In genomic region chrX:107217577-107218090, GRCm38 (mm10) we compare ENCODE assay signal across 25 mouse cellular contexts. TPM values are rescaled to one million over a fixed set of nuclear protein-coding genes. Genes with fewer than 3 reads are reported as not detected.
A peak's percentile ranks its signal among the peaks of the same experiment; 100 is the strongest.
DNase-seq lines count a peak whose midpoint lies in the region; ATAC-seq lines count a peak whose summit lies in the region.
"Had no signal": no experiment of that assay in that cellular context is flagged by ENCODE, and none has a peak within 500 bp of the region (broad histone marks: within the 10 kb centered on the region; RNA-seq: fewer than 3 reads in every experiment).

No protein-coding gene starts in this region.

- 90% methylated on average over 2 of the region's 2 CpGs for WGBS in forebrain, embryonic 16.5 days

- no peak overlapping the region for H3K9ac ChIP-seq in forebrain, embryonic 16.5 days (replicated peaks; ENCODE audit: low read depth, low read length)
- H3K9ac ChIP-seq: embryonic facial prominence, embryonic 15.5 days; hindbrain, embryonic 14.5 days had no signal

- H3K27ac ChIP-seq in forebrain, embryonic 16.5 days (ENCODE audit: low read length): no peak overlapping the region
- H3K27ac ChIP-seq: embryonic facial prominence, embryonic 15.5 days; forebrain, embryonic 10.5 days; heart, embryonic 10.5 days; hindbrain, embryonic 10.5 days; hindbrain, embryonic 14.5 days had no signal

- H3K27me3 ChIP-seq in splenic B cell, adult 2 months (ENCODE audit: control insufficient read depth, insufficient read depth, low read length, poor library complexity, severe bottlenecking): no peaks in the 10 kb centered on the region
- H3K27me3 ChIP-seq in forebrain, embryonic 16.5 days (replicated peaks; ENCODE audit: control insufficient read depth, insufficient read depth, low read length): no peaks in the 10 kb centered on the region
- H3K27me3 ChIP-seq: embryonic facial prominence, embryonic 15.5 days had no signal

- H3K4me2 ChIP-seq in forebrain, embryonic 16.5 days (ENCODE audit: low read length): no peak overlapping the region
- H3K4me2 ChIP-seq: embryonic facial prominence, embryonic 15.5 days; hindbrain, embryonic 14.5 days had no signal

- no peak overlapping the region for H3K4me3 ChIP-seq in forebrain, embryonic 16.5 days (replicated peaks; ENCODE audit: low read length)
- H3K4me3 ChIP-seq: embryonic facial prominence, embryonic 15.5 days; erythroblast, embryonic 14.5 days; forebrain, embryonic 10.5 days; heart, embryonic 10.5 days; hindbrain, embryonic 10.5 days had no signal

- peak; percentile 94 for ATAC-seq in inflammation-experienced regulatory T-cells, adult 6 months
- no peak for ATAC-seq in forebrain, embryonic 16.5 days
- ATAC-seq: forebrain, embryonic 14.5 days; Patski had no signal

- H3K9me3 ChIP-seq in forebrain, embryonic 16.5 days (ENCODE audit: control insufficient read depth, low read length): no peaks in the 10 kb centered on the region
- H3K9me3 ChIP-seq: embryonic facial prominence, embryonic 15.5 days; forebrain, embryonic 10.5 days; heart, embryonic 10.5 days; hindbrain, embryonic 10.5 days had no signal

- H3K36me3 ChIP-seq in splenic B cell, adult 2 months (ENCODE audit: control insufficient read depth, insufficient read depth, low read length, poor library complexity, severe bottlenecking): no peaks in the 10 kb centered on the region
- no peaks in the 10 kb centered on the region for H3K36me3 ChIP-seq in forebrain, embryonic 16.5 days (ENCODE audit: control insufficient read depth, insufficient read depth)
- H3K36me3 ChIP-seq: embryonic facial prominence, embryonic 15.5 days; forebrain, embryonic 10.5 days; heart, embryonic 10.5 days; hindbrain, embryonic 10.5 days had no signal

- DNase-seq in CD4-positive, CD25-positive, alpha-beta regulatory T cell, adult 2 months (ENCODE audit: low read depth, low spot score): peak; percentile 65
- DNase-seq in T-cell, adult 2 months (ENCODE audit: low spot score): peak; percentile 28
- DNase-seq in splenic B cell, adult 2 months (ENCODE audit: low read depth, low spot score): peak; percentile 59
- no peak for DNase-seq in kidney, postnatal 10 days
- no peak for DNase-seq in testis, postnatal 14 days (ENCODE audit: low spot score)
- DNase-seq in adrenal gland, adult 8-10 months: no peak
- DNase-seq: adrenal gland, postnatal 14 days; cerebellum, adult 18-20 months; cerebellum, postnatal 10 days; embryo, embryonic 11 days; heart, adult 18-20 months; heart, postnatal 10 days; kidney, adult 11 months had no signal

- H3K4me1 ChIP-seq in forebrain, embryonic 16.5 days (replicated peaks; ENCODE audit: control insufficient read depth, insufficient read depth, low read length): no peaks in the 10 kb centered on the region
- H3K4me1 ChIP-seq: embryonic facial prominence, embryonic 15.5 days; forebrain, embryonic 10.5 days; heart, embryonic 10.5 days; hindbrain, embryonic 10.5 days had no signal

RNA-seq across cellular contexts. Expression of gene Gpr174, which starts 38.0 kb away (rescaled TPM):
- 10 to 100 TPM; 73.9 to 90.6 (median 83.9) TPM for polyA plus RNA-seq in inflammation-experienced regulatory T-cells, adult 6 months (2017; shearing (Covaris generic))
- 0.09 and 0.24 TPM in 2 replicates for polyA plus RNA-seq in forebrain, embryonic 16.5 days (2015; fragmentation: Nextera tagmentation; extraction: Ambion mirVana)
- total RNA-seq in adrenal gland, adult 8-10 months (2022): under 1 TPM in 2 of 4 experiments, not detected in 2; 0.22 to 0.24 TPM
- total RNA-seq: gastrocnemius, adult 8-10 months had no signal
- polyA plus RNA-seq: C2C12; erythroblast, embryonic 14.5 days; forebrain, embryonic 10.5 days; heart, embryonic 10.5 days; hindbrain, embryonic 10.5 days; hindbrain, embryonic 14.5 days; Patski had no signal

Comparison
In these comparisons a context has a peak if more than half of its experiments do, and no peak if none do; other contexts are left out.
1. DNase-seq: peak in CD4-positive, CD25-positive, alpha-beta regulatory T cell, adult 2 months (single experiment), T-cell, adult 2 months (single experiment) and splenic B cell, adult 2 months (single experiment); none in kidney, postnatal 10 days (single experiment), testis, postnatal 14 days (single experiment) and adrenal gland, adult 8-10 months (single experiment).
2. RNA of gene Gpr174, which starts 38.0 kb away (polyA plus RNA-seq): 73.9 to 90.6 TPM in inflammation-experienced regulatory T-cells, adult 6 months; 0.09 to 0.24 TPM in forebrain, embryonic 16.5 days; every median in the first group is over 10 times any median in the second.